Mouse (Mus musculus) liver, embryonic 16.5 days (tissue): ENCODE results near the gene Thrb. TPM values are rescaled to one million over a fixed set of nuclear protein-coding genes. Genes with fewer than 3 reads are reported as not detected.

Experiments
- ATAC-seq: fragments of 200-750 bp; cut with Nextera tagmentation; 2 replicates; pipeline ENCODE4 v1.8.0; 2017; ENCODE audit warnings: low read depth, mild to moderate bottlenecking, moderate number of reproducible peaks, moderate library complexity
- H3K27ac ChIP-seq: fragments of 300-500 bp; sonication (generic); 2 replicates; pipeline ENCODE4 v1.5.1; 2014; ENCODE audit warnings: mild to moderate bottlenecking, low read length
- H3K27me3 ChIP-seq: fragments of 300-500 bp; sonication (generic); 2 replicates; pipeline ENCODE4 v1.6.1; 2014; ENCODE audit warnings: low read depth, low read length, mixed read lengths; ENCODE audit not compliant: control insufficient read depth, insufficient read depth
- H3K36me3 ChIP-seq: fragments of 300-500 bp; sonication (generic); 2 replicates; pipeline ENCODE4 v1.6.1; 2014; ENCODE audit warnings: mild to moderate bottlenecking; ENCODE audit not compliant: control insufficient read depth, insufficient read depth
- H3K4me1 ChIP-seq: fragments of 300-500 bp; sonication (generic); 2 replicates; pipeline ENCODE4 v1.6.1; 2014; ENCODE audit warnings: low read depth, low read length, mixed read lengths; ENCODE audit not compliant: control insufficient read depth
- H3K4me2 ChIP-seq: fragments of 300-500 bp; sonication (generic); 2 replicates; pipeline ENCODE4 v1.6.1; 2014; ENCODE audit warnings: low read depth, low read length, mixed read lengths
- H3K4me3 ChIP-seq: fragments of 300-500 bp; sonication (generic); 2 replicates; pipeline ENCODE4 v1.5.1; 2014; ENCODE audit warnings: low read depth, mild to moderate bottlenecking, low read length
- H3K9ac ChIP-seq: fragments of 300-500 bp; sonication (generic); 2 replicates; pipeline ENCODE4 v1.6.1; 2014; ENCODE audit warnings: low read depth, low read length
- H3K9me3 ChIP-seq: fragments of 300-500 bp; sonication (generic); replicated peaks from 2 replicates; pipeline ENCODE4 v1.6.1; 2016; ENCODE audit warnings: low read length; ENCODE audit not compliant: control insufficient read depth
- WGBS: fragments of 180-500 bp; shearing (Covaris S2); extraction: QIAGEN DNeasy Blood & Tissue Kit; methylation state at CpG from one replicate; pipeline ENCODE4 v1.1.7; 2014; ENCODE audit not compliant: insufficient replicate concordance; 5-methylcytosine and 5-hydroxymethylcytosine counted together
- polyA plus RNA-seq: library from polyadenylated mRNA; unstranded; fragments of >200 nt; fragmentation: Nextera tagmentation; extraction: Ambion mirVana; gene quantifications from 2 replicates; pipeline ENCODE4 v1.2.1, GENCODE M21; 2015

The Thrb gene
- polyA plus RNA-seq, 1 experiment from 2014 or later, result 6.0 TPM

DNA sequence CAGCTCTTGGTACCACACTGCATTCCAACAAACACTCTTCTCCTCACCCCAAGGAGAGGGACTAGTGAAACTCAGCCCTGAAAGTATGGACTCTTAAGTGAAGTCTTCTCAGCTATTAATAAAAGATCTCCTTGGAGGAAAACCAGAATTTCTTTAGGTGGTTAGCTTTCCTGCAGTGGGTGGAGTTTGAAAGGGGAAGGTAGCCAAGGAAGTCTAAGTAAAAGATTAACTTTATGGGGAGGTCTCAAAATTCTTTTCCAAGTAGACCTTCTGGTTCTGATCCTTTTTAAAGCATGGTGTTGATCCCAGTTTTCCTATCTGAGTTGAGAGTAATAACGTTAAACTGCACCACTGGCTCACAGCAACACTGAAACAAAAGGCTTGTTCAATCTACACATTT, 31.2 kb downstream of the Thrb start:
- no peaks in the 10 kb centered on the region for H3K4me1 ChIP-seq
- no peak overlapping the region for H3K4me3 ChIP-seq
- H3K9me3 ChIP-seq, result no peaks in the 10 kb centered on the region
- H3K36me3 ChIP-seq, result no peaks in the 10 kb centered on the region
- ATAC-seq, result no peak
- 65% methylated on average over 1 of the region's 1 CpGs for WGBS
- H3K4me2 ChIP-seq, result no peak overlapping the region
- no peak overlapping the region for H3K27ac ChIP-seq
- H3K9ac ChIP-seq, result no peak overlapping the region
- no peaks in the 10 kb centered on the region for H3K27me3 ChIP-seq

DNA sequence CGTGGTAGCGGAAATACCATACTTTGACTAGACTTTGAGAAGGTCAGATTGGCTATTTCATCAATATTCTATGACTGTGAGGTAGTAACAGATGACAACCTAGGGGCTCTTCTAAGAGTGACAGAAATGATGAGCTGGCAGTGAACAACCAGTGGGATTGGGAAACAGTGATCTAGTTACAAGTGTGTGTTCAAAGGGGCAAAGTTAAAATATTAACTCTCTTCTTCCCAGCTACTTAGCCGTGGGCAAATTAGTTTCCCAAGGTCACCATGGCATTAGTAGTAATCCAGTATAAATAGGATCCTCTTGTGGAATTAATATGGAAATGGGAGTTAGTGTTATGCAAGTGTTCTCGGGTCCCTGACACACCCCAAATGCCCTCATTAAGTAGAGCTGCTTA, 35.5 kb downstream of the Thrb start:
- WGBS, result 57% methylated on average over 4 of the region's 4 CpGs
- ATAC-seq, result no peak

DNA sequence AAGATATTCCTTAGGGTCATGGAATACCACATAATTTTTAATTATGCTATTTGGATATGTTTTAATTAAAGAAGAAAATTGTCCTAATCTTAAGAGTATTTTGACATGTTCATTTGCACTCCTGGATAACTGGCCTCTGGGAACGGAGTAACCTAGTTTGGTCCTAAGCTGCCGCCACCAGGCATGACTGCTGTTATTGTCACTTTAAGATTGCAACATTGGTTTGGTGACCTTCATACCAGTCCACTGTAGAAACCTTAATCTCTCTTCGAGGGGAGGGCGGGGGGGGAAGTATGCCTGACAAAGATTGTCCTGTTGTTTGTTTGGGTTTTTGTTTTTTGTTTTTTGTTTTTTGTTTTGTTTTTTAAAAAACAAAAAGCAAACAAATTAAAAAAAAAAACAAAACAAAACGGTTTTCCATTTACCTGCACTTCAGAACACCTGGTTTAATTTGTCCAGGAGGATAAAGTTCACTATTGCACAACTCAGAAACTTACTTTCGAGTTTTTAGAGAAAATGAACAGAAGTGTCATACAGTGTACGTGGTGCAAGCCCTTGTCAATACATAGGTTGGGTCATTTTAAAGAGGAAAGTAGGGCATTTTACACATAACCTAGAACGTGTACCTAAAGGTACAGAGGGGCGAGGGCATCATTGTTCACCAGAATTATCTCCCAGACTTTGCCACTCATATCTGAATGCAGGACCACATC, 38.0 kb downstream of the Thrb start:
- Histone ChIP-seq H3K36me3 (no peaks in the 10 kb centered on the region), H3K4me3 (no peak overlapping the region), H3K9ac (no peak overlapping the region), H3K4me1 (peaks cover 5% of the 10 kb centered on the region; the same call in 1 of the 2 replicates), H3K4me2 (no peak overlapping the region), H3K27ac (peak overlapping the region; percentile 70), H3K27me3 (no peaks in the 10 kb centered on the region), H3K9me3 (no peaks in the 10 kb centered on the region)
- peak; percentile 76 for ATAC-seq
- 50% methylated on average over 9 of the region's 9 CpGs for whole genome bisulfite sequencing

More for the DNA sequence above, 35.5 kb downstream of the Thrb start:
- H3K9me3 ChIP-seq, result no peaks in the 10 kb centered on the region
- no peaks in the 10 kb centered on the region for H3K27me3 ChIP-seq
- no peaks in the 10 kb centered on the region for H3K36me3 ChIP-seq
- H3K4me3 ChIP-seq, result no peak overlapping the region
- no peak overlapping the region for H3K9ac ChIP-seq
- peaks cover 5% of the 10 kb centered on the region; the same call in 1 of the 2 replicates for H3K4me1 ChIP-seq
- no peak overlapping the region for H3K4me2 ChIP-seq
- H3K27ac ChIP-seq, result no peak overlapping the region

DNA sequence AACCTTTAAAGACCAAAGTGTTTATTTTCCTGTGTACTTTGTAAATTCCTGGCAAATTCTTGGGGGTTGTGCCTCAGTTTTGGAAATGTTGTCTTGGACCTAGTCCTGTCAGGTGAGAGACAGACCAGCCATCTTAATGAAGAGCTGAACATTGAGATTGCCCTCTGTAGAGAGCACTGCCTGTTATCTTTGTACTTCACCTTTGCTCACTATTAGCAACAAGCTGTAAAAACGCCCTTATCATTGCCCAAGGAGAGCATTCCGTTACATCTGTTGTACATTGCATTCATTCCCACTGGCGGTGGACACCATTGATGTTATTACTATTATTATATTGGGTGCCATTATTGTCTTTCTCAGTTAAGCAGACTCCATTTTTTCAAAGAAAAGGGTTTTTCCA, 40.2 kb downstream of the Thrb start:
- H3K36me3 ChIP-seq, result no peaks in the 10 kb centered on the region
- H3K27ac ChIP-seq, result no peak overlapping the region
- peaks cover 5% of the 10 kb centered on the region; the same call in 1 of the 2 replicates for H3K4me1 ChIP-seq
- H3K4me3 ChIP-seq, result no peak overlapping the region
- H3K9ac ChIP-seq, result no peak overlapping the region
- H3K27me3 ChIP-seq, result no peaks in the 10 kb centered on the region
- H3K4me2 ChIP-seq, result no peak overlapping the region
- H3K9me3 ChIP-seq, result no peaks in the 10 kb centered on the region
- 36% methylated on average over 3 of the region's 3 CpGs for WGBS
- no peak for ATAC-seq

DNA sequence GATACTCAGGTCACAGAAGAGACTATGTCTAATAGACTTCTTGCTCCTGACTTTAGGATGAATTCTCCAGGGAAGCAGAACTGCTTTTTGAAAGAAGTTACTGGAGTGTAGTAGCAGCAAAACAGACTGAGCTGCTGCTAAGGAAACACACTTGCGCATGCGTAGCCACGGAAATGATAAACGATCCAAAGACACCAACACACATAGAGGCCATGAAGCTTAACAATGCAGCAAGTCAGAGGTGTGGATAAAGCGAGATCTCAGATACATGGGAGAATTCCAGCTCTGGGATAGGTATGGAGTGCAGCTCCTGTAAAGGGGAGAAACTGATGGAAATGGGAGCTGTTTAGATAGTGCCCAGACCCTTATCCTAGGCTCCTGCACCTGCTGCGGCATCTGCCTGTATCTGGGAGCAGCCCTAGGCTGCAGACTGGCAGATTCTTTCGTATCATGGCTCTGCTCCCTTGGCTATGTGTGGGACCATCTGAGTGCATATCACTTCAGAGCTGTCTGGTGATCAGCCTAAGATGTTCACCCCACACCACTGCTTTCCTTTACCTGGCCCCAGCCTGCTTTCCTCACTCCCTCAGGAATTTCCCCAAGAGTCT, 53.3 kb downstream of the Thrb start:
- 65% methylated on average over 7 of the region's 7 CpGs for WGBS
- Histone ChIP-seq H3K9ac (no peak overlapping the region), H3K27ac (no peak overlapping the region), H3K4me2 (no peak overlapping the region), H3K4me3 (no peak overlapping the region), H3K36me3 (no peaks in the 10 kb centered on the region), H3K4me1 (no peaks in the 10 kb centered on the region), H3K9me3 (no peaks in the 10 kb centered on the region), H3K27me3 (no peaks in the 10 kb centered on the region)
- ATAC-seq, result no peak

DNA sequence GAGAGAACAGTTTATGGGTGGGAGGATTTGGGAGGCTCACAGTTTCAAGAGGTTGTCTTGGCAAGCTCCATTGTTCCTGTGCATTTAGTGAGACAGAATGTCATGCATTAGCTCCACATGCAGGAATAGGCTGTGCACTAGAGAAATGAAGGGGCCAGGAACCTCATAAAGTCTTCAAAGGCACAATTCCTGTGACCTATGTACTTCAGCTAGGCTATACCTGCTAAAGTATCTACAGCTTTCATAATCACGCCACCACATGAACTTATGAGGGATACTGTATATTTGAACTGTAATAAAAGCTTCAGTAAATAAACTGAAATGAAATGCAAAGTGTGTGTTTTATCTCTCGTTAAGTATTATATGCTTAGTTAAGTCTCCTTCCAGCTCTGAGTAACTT, 59.4 kb downstream of the Thrb start:
- Histone ChIP-seq H3K9ac (no peak overlapping the region), H3K27ac (no peak overlapping the region), H3K4me1 (no peaks in the 10 kb centered on the region), H3K36me3 (no peaks in the 10 kb centered on the region), H3K4me3 (no peak overlapping the region), H3K9me3 (no peaks in the 10 kb centered on the region), H3K4me2 (no peak overlapping the region), H3K27me3 (no peaks in the 10 kb centered on the region)
- WGBS, result 54% methylated on average over 2 of the region's 2 CpGs
- no peak for ATAC-seq

DNA sequence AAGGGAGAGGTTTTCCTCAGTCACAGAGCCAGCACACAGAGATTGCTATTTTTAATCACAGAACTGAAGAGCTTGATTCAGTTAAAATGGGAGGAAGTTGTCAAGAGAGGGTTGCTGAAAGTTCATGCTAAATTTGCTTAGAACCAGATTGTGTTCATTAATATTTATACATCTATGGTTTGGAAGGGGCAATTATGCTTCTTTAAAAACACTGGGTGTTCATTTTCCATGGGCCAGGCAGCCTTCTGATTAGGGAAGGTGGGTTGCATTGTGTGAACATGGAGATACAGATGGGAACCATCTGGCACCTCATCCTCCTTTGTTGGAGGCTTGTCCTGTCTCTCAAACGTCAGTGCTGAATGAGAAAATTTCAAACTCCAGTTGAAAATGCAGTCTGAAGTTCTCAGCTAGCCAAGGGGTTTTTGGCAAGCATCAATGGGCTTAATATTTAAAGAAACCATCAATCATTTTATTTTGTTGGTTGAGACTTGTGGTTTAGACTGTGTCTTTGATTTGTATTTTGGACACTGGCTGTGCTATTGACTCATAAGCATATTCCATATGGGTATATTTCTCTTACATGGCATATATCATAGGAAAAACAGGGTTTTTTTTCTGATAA, 62.9 kb downstream of the Thrb start:
- H3K4me2 ChIP-seq, result no peak overlapping the region
- H3K4me3 ChIP-seq, result no peak overlapping the region
- H3K4me1 ChIP-seq, result no peaks in the 10 kb centered on the region
- no peaks in the 10 kb centered on the region for H3K27me3 ChIP-seq
- no peak overlapping the region for H3K9ac ChIP-seq
- no peaks in the 10 kb centered on the region for H3K36me3 ChIP-seq
- 24% methylated on average over 1 of the region's 1 CpGs for WGBS
- no peaks in the 10 kb centered on the region for H3K9me3 ChIP-seq
- no peak for ATAC-seq
- no peak overlapping the region for H3K27ac ChIP-seq

DNA sequence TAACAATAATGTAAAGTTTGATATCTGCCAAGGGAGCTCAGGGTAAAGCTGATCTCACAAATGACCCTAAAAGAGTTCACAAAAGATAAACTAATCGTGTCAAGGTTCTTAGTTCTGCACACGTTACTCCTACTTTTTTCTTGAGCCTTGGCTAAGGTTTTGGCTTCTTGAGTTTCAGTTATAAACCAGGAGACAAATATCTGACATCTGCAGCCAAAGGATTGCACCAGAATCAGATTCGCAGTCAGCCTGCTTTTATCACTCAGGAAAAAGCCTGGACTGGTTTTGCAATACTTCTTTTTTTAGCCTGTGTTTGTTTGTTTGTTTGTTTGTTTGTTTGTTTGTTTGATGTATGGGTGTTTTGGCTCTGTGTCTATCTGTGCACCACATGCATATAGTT, 64.5 kb downstream of the Thrb start:
- H3K9ac ChIP-seq, result no peak overlapping the region
- no peak overlapping the region for H3K4me2 ChIP-seq
- no peak overlapping the region for H3K27ac ChIP-seq
- 56% methylated on average over 3 of the region's 3 CpGs for WGBS
- no peaks in the 10 kb centered on the region for H3K27me3 ChIP-seq
- H3K4me3 ChIP-seq, result no peak overlapping the region
- no peaks in the 10 kb centered on the region for H3K4me1 ChIP-seq
- ATAC-seq, result no peak
- H3K9me3 ChIP-seq, result no peaks in the 10 kb centered on the region
- no peaks in the 10 kb centered on the region for H3K36me3 ChIP-seq

DNA sequence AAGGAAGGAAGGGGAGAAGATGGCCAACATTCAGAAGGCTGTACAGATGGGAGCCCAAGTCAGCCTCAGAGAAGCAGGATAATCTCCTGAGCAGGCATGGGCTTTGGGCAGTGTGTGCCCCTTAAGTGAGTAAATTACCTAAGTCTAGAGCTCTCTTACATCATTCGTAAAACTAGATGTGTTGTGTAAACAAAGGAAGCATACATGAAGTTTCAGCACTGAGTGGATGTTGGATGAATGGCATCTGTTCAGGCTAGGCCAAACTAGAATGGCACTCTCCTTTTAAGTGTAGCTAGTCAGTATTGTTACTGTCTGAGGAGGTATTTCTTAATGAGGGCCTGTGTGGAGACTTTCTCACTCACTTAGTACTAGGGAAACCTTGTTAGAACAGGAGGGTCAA, 66.8 kb downstream of the Thrb start:
- no peaks in the 10 kb centered on the region for H3K9me3 ChIP-seq
- ATAC-seq, result 0 out of 2 replicates have a peak, but pooled peaks have one; percentile 21
- 59% methylated on average over 1 of the region's 1 CpGs for WGBS

More for the DNA sequence above, 66.8 kb downstream of the Thrb start:
- H3K4me2 ChIP-seq, result no peak overlapping the region
- H3K27me3 ChIP-seq, result no peaks in the 10 kb centered on the region
- H3K4me1 ChIP-seq, result no peaks in the 10 kb centered on the region
- no peak overlapping the region for H3K27ac ChIP-seq
- no peak overlapping the region for H3K4me3 ChIP-seq
- no peak overlapping the region for H3K9ac ChIP-seq
- H3K36me3 ChIP-seq, result no peaks in the 10 kb centered on the region
